Mouse (Mus musculus): Measurements from ENCODE around the gene Olfr700. TPM values are rescaled to one million over a fixed set of nuclear protein-coding genes. Genes with fewer than 3 reads are reported as not detected.
"Not testable (repeated sequence)": the region's sequence is repeated elsewhere in the genome, so short reads cannot be mapped to it uniquely, and the experiment has no call there.

Olfr700 gene
- not detected for total RNA-seq (2021)
- long read RNA-seq, experiment 1, result 0 reads
- long read RNA-seq, experiment 2, result 0 reads

GRCm38 (mm10) chr7:106808734-106809133, at the start of gene Olfr700:
Gene Olfr700, minus strand, starts transcription at chr7:106808834.
- DNase-seq (ENCODE audit: low spot score in 2 of 2), result no peak

GRCm38 (mm10) chr7:106843060-106843459, 34.4 kb upstream of the Olfr700 start, which contains the start of gene Olfr703:
Gene Olfr703, plus strand, starts transcription at chr7:106843360.
- no peak for DNase-seq (ENCODE audit: low spot score in 2 of 2)

GRCm38 (mm10) chr7:106833793-106834192, 25.2 kb upstream of the Olfr700 start, which contains the start of gene Olfr702:
Gene Olfr702, minus strand, starts transcription at chr7:106833893.
- DNase-seq (ENCODE audit: low spot score in 2 of 2), result no peak

- DNase-seq (ENCODE audit: low spot score in 2 of 2), result no peak
These were observed 9.8 kb upstream of the Olfr700 start for GRCm38 (mm10) chr7:106818414-106818813.

- no peak for DNase-seq (ENCODE audit: low spot score in 2 of 2)
These were observed 7.1 kb upstream of the Olfr700 start for GRCm38 (mm10) chr7:106815775-106816174.

- DNase-seq (ENCODE audit: low spot score in 2 of 2), result no peak
These were observed 5.2 kb upstream of the Olfr700 start, which contains the start of gene Olfr701 for GRCm38 (mm10) chr7:106813829-106814228. Gene Olfr701, plus strand, starts transcription at chr7:106814129.

- no peak for DNase-seq (ENCODE audit: low spot score in 2 of 2)
These were observed 15.5 kb downstream of the Olfr700 start, which contains the start of gene Olfr699 for GRCm38 (mm10) chr7:106793098-106793497. Gene Olfr699, minus strand, starts transcription at chr7:106793198.

GRCm38 (mm10) chr7:106788330-106788729, 20.3 kb downstream of the Olfr700 start:
- DNase-seq (ENCODE audit: low spot score in 2 of 2), result no peak

- DNase-seq (ENCODE audit: low spot score in 2 of 2), result not testable (repeated sequence)
These were observed 47.6 kb downstream of the Olfr700 start for GRCm38 (mm10) chr7:106761008-106761407.

- DNase-seq (ENCODE audit: low spot score in 2 of 2), result no peak
These were observed 49.8 kb downstream of the Olfr700 start for GRCm38 (mm10) chr7:106758800-106759199.

Other genes starting within 250 kb of the Olfr700 start
- not detected for gene Olfr693, start 128.2 kb downstream of the Olfr700 start, total RNA-seq (2021)
- gene Olfr694, start 117.0 kb downstream of the Olfr700 start, total RNA-seq (2021), result not detected
- not detected for gene Olfr695, start 92.4 kb downstream of the Olfr700 start, total RNA-seq (2021)
- gene Olfr697, start 66.4 kb downstream of the Olfr700 start, total RNA-seq (2021), result not detected
- not detected for gene Olfr698, start 53.4 kb downstream of the Olfr700 start, total RNA-seq (2021)
- not detected for gene Olfr699, start 15.6 kb downstream of the Olfr700 start, total RNA-seq (2021)
- gene Olfr701, start 5.3 kb upstream of the Olfr700 start, total RNA-seq (2021), result not detected
- not detected for gene Olfr702, start 25.1 kb upstream of the Olfr700 start, total RNA-seq (2021)
- gene Olfr703, start 34.5 kb upstream of the Olfr700 start, total RNA-seq (2021), result not detected
- gene Olfr704, start 54.4 kb upstream of the Olfr700 start, total RNA-seq (2021), result not detected
- gene Olfr705, start 68.1 kb upstream of the Olfr700 start, total RNA-seq (2021), result not detected
- not detected for gene Olfr706, start 79.3 kb upstream of the Olfr700 start, total RNA-seq (2021)
- gene Olfr707, start 92.4 kb upstream of the Olfr700 start, total RNA-seq (2021), result not detected
- not detected for gene Olfr1532-ps1, start 99.2 kb upstream of the Olfr700 start, total RNA-seq (2021)
- gene Olfr709-ps1, start 123.4 kb upstream of the Olfr700 start, total RNA-seq (2021), result under 1 TPM; 0.06 to 0.08 TPM
- not detected for gene Olfr710, start 139.5 kb upstream of the Olfr700 start, total RNA-seq (2021)
- not detected for gene Olfr6, start 155.1 kb upstream of the Olfr700 start, total RNA-seq (2021)
- not detected for gene Olfr711, start 166.6 kb upstream of the Olfr700 start, total RNA-seq (2021)
- not detected for gene Olfr2, start 197.2 kb upstream of the Olfr700 start, total RNA-seq (2021)
- gene Olfr713, start 222.3 kb upstream of the Olfr700 start, total RNA-seq (2021), result not detected

Measured in adrenal gland, postnatal 4 days (tissue).